Mouse (Mus musculus) ES-Bruce4 (cell line): ENCODE results near the gene Gm32717. TPM values are rescaled to one million over a fixed set of nuclear protein-coding genes. Genes with fewer than 3 reads are reported as not detected.
"Not testable (repeated sequence)": the region's sequence is repeated elsewhere in the genome, so short reads cannot be mapped to it uniquely, and the experiment has no call there.

Source experiments
- H3K27ac ChIP-seq: 2 replicates; pipeline ENCODE4 v1.5.1; 2012; ENCODE audit warnings: low read length, inconsistent platforms; ENCODE audit not compliant: insufficient read depth
- H3K27me3 ChIP-seq: 2 replicates; pipeline ENCODE4 v1.6.1; 2012; ENCODE audit warnings: mild to moderate bottlenecking, low read length, inconsistent platforms; ENCODE audit not compliant: control insufficient read depth, poor library complexity, insufficient read depth, severe bottlenecking
- H3K36me3 ChIP-seq: 2 replicates; pipeline ENCODE4 v1.6.1; 2012; ENCODE audit warnings: inconsistent platforms, mild to moderate bottlenecking, low read length, moderate library complexity; ENCODE audit not compliant: control insufficient read depth, poor library complexity, insufficient read depth, severe bottlenecking
- H3K4me1 ChIP-seq: one replicate; pipeline ENCODE4 v1.8.1; 2011; ENCODE audit warnings: low read length; ENCODE audit not compliant: control insufficient read depth, insufficient read depth
- H3K4me3 ChIP-seq: 2 replicates; pipeline ENCODE4 v1.5.1; 2011; ENCODE audit warnings: low read depth, mild to moderate bottlenecking, low read length
- H3K9ac ChIP-seq: 2 replicates; pipeline ENCODE4 v1.6.1; 2012; ENCODE audit warnings: low read depth, mild to moderate bottlenecking, inconsistent platforms; ENCODE audit not compliant: poor library complexity, severe bottlenecking
- H3K9me3 ChIP-seq: replicated peaks from 2 replicates; pipeline ENCODE4 v1.6.1; 2012; ENCODE audit warnings: mild to moderate bottlenecking, low read length, inconsistent platforms; ENCODE audit not compliant: control insufficient read depth, poor library complexity, insufficient read depth, severe bottlenecking
- polyA plus RNA-seq: library from polyadenylated mRNA; stranded (reverse); fragments of >200 nt; gene quantifications from 2 replicates; pipeline ENCODE4 v1.2.4, GENCODE M21; 2011; ENCODE audit warnings: low read depth; ENCODE audit not compliant: missing spikeins, insufficient read depth, insufficient read length

Gene Gm32717
- polyA plus RNA-seq: not detected in 2 replicates

GRCm38 (mm10) chr10:118240680-118241079, at the start of gene Gm32717:
TSS of gene Gm32717 (minus strand) at chr10:118240780.
- H3K4me3 ChIP-seq, H3K36me3 ChIP-seq, H3K27ac ChIP-seq, H3K27me3 ChIP-seq, H3K9me3 ChIP-seq, H3K4me1 ChIP-seq, H3K9ac ChIP-seq: not testable (repeated sequence)

GRCm38 (mm10) chr10:118283016-118283415, 42.4 kb upstream of the Gm32717 start:
- H3K4me3 ChIP-seq, H3K9me3 ChIP-seq, H3K9ac ChIP-seq, H3K4me1 ChIP-seq, H3K36me3 ChIP-seq, H3K27ac ChIP-seq, H3K27me3 ChIP-seq: not testable (repeated sequence)

DNA sequence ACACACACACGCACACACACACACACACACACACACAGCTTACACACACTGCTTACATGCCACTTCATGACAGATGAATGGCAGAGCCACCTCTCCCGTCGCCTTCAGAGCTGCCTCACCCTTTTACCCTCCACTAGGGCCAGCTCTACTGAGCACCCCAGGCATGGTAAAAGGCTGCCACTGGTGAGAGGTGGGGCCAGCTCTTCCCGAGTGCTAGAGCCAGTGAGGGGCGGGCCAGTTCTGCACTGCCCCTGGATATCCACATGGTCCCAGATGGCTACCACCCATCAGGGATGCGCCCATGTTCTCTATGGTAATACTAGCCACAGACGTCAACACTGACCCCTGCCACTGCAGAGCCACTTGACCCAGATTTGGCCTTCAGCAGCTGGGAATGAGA, 42.0 kb upstream of the Gm32717 start:
- not testable (repeated sequence) for H3K4me3 ChIP-seq, H3K4me1 ChIP-seq, H3K27ac ChIP-seq, H3K36me3 ChIP-seq, H3K9ac ChIP-seq, H3K9me3 ChIP-seq, H3K27me3 ChIP-seq

DNA sequence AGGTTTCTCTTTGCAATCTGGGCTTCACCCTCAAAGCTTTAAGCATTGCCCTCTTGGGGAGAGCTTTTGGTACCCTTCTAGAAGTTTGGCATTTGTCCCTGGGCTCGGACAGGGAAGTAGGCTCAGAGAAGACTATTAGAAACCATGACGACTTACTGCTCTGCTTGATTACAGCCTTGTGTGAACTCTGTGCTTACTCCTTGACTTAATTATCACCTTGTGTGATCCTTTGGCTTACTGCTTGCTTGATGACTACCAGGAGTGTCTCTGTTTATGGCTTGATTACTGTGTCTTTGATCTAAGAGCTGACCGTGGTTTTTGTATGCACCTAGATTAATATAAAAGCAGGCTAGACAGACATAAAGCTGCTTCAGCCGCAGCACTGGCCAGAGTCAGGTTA, 37.5 kb upstream of the Gm32717 start:
- H3K9ac ChIP-seq, H3K4me1 ChIP-seq, H3K9me3 ChIP-seq, H3K36me3 ChIP-seq, H3K27ac ChIP-seq, H3K4me3 ChIP-seq, H3K27me3 ChIP-seq: not testable (repeated sequence)

- H3K4me1 ChIP-seq, H3K4me3 ChIP-seq, H3K9ac ChIP-seq, H3K27ac ChIP-seq, H3K9me3 ChIP-seq, H3K27me3 ChIP-seq, H3K36me3 ChIP-seq: not testable (repeated sequence)
Measured at GRCm38 (mm10) chr10:118271416-118271815, 30.8 kb upstream of the Gm32717 start.

DNA sequence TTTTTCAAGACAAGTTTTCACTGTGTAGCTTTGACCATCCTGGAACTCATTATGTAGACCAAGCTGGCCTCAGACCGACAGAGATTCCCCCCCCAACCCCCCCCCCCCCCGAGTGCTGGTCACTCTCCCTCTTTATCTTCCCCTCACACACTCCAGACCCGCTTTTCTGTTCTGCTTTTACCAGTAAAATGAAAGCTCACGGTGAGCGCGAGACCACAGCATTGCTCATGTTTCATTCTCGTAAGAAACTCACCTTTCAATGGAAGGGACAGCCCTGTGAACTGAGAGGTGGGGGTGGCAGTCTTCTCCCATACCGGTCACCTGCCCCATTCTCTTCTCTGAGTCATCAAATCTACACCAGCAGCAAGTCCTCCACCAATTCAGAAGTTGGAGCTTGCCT, 28.2 kb upstream of the Gm32717 start:
- not testable (repeated sequence) for H3K4me1 ChIP-seq, H3K4me3 ChIP-seq, H3K9ac ChIP-seq, H3K36me3 ChIP-seq, H3K27ac ChIP-seq, H3K27me3 ChIP-seq, H3K9me3 ChIP-seq

DNA sequence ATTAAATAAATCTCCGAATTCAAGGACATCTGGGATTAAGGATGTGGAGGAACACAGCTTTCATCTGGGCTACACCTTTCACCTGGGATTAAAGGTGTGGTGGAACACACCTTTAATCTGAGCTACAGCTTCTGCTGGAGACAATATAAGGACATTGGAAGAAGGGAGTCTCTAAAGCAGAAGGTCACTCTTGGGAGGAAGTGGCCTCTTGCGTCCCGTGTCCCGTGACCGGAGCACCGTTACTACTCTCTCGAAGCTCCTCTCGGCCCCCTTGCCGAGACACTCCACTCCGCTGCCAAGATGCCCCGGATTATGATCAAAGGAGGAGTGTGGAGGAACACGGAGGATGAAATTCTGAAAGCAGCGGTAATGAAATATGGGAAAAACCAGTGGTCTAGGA, 17.8 kb upstream of the Gm32717 start, which contains the start of gene Gm32802:
Gene Gm32802 (plus strand): TSS at position 301 of the 400 bp plus-strand sequence.
- not testable (repeated sequence) for H3K27me3 ChIP-seq, H3K27ac ChIP-seq

More for the DNA sequence above, 17.8 kb upstream of the Gm32717 start, which contains the start of gene Gm32802:
- not testable (repeated sequence) for H3K36me3 ChIP-seq, H3K4me3 ChIP-seq, H3K9ac ChIP-seq, H3K4me1 ChIP-seq, H3K9me3 ChIP-seq
